Mouse (Mus musculus) embryonic stem cell, embryonic (primary cell): Measurements from ENCODE around the gene Bola1.

ENCODE experiments used
- CTCF ChIA-PET, 4 experiments: fragments of 300-600 bp in 2 of 4; fragments of 350-600 bp in 2 of 4; sonication (Branson Sonifier 250); formaldehyde crosslinking; loops; one replicate each; lab custom pipeline; 2022; ENCODE audit warnings: inconsistent platforms in 2 of 4; lab: Charles Lee
- POLR2A ChIA-PET, 4 experiments: fragments of 300-600 bp in 2 of 4; fragments of 350-600 bp in 2 of 4; sonication (Branson Sonifier 250); formaldehyde crosslinking; loops; one replicate each; lab custom pipeline; 2022; ENCODE audit warnings: antibody characterized with exemption in 4 of 4, inconsistent platforms in 1 of 4; lab: Charles Lee

Bola1 gene

GRCm38 (mm10) chr3:96219661-96220130 lies at the start of gene Bola1, which contains the start of gene Hist2h2ab:
TSS of gene Bola1 (minus strand) at chr3:96219709.
TSS of gene Hist2h2ab (plus strand) at chr3:96219865.
- CTCF ChIA-PET, result interaction anchor here (0.5 to 2.2 kb wide), 17 partner anchors 9 to 499 kb away, joined by 3 to 17 read pairs (median 5); partner anchors contain the start of genes Hist2h4 (in 2 of the 4) and Hist2h2bb (in 1 of the 4)
- POLR2A ChIA-PET, result interaction anchor here (0.5 to 15.1 kb wide), 132 partner anchors 8 to 1206 kb away, joined by 3 to 457 read pairs (median 6); partner anchors contain the start of genes Hist2h2bb (in 4 of the 4), Hist2h3b (in 4 of the 4), Hist2h4 (in 4 of the 4) and Hist2h2aa1 (in 3 of the 4)

DNA sequence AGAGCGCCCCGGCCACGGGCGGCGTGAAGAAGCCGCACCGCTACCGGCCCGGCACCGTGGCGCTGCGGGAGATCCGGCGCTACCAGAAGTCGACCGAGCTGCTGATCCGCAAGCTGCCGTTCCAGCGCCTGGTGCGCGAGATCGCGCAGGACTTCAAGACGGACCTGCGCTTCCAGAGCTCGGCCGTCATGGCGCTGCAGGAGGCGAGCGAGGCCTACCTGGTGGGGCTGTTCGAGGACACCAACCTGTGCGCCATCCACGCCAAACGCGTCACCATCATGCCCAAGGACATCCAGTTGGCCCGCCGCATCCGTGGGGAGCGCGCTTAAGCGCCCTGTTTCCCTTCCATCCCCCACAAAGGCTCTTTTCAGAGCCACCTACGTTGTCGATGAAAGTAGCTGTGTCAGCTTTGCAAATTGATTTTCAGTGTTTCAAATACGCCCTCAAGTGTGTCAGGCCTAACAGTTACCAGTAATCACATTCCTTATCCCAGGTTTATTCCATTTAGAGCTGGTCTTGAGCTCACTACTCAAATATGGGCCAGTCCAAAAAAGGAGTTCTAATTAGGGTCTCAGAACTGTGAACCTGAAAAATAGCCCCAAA lies 49.4 kb upstream of the Bola1 start:
- POLR2A ChIA-PET, result interaction anchor here (0.6 to 5.5 kb wide), 191 partner anchors 9 to 1253 kb away, joined by 3 to 196 read pairs (median 5); partner anchors contain the start of genes Bola1 (in 4 of the 4), Hist2h2ab (in 4 of the 4), Hist2h2ac (in 4 of the 4) and Hist2h2be (in 4 of the 4)
- CTCF ChIA-PET, result interaction anchor here (0.5 to 3.3 kb wide), 9 partner anchors 9 to 203 kb away, joined by 3 to 55 read pairs (median 6); partner anchors contain the start of genes Bola1 (in 1 of the 4) and Hist2h2ab (in 1 of the 4)

DNA sequence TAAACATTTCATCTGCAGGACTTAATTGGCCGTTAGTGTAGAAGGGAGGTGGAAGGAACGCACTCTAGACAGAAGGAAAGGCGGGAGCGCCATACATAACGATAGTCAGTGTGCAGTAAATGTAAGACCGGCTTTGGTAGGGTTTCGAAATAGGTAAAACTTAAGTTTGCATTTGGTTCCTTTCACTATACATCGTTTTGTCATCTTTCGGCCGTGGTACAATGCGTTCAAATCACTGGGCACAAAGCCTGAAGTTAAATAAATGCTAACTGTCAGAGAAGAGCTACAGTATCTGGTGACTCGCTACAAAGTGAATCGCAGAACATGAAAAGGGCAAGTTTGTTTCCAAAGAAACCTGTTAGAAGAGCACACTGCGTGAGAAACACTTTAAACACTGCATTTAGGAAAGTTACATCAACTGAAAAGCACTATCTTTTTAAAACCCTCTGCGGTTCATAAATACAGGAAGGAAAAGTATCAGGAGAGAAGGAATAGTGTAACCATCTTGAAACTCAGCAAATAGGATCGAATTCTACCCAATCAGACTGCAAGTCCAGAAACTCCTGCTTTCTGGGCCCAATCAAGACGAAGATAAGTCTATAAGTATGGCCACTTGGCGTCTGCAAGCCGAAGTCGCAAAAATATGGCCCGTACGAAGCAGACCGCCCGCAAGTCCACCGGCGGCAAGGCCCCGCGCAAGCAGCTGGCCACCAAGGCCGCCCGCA lies 48.7 kb upstream of the Bola1 start, which contains the start of gene Hist2h3b:
Gene Hist2h3b (plus strand): TSS at position 604 of the 725 bp plus-strand sequence.
- CTCF ChIA-PET, result interaction anchor here in 3 of 4 experiments (1.0 to 3.3 kb wide), 4 partner anchors 10 to 202 kb away, joined by 3 to 55 read pairs (median 12); no protein-coding TSS in a partner anchor
- POLR2A ChIA-PET, result interaction anchor here (0.5 to 5.5 kb wide), 76 partner anchors 9 to 333 kb away, joined by 3 to 196 read pairs (median 8); partner anchors contain the start of genes Bola1 (in 4 of the 4), Hist2h2ab (in 4 of the 4), Hist2h2aa1 (in 3 of the 4) and Hist2h2ac (in 3 of the 4)

DNA sequence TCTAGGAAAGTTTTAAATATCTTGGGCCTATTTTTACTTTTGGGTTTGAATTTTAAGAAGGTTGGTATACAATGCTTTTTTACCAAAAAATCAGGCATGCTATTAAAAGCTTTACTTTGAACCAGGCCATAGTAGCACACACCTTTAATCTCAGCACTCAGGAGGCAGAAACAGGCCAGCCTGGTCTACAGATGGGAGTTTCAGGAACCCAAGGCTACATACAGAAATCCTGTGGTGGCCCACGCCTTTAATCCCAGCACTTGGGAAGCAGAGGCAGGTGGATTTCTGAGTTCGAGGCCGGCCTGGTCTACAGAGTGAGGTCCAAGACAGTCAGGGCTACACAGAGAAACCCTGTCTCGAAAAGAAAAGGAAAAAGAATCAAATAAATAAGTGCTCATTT lies 48.0 kb upstream of the Bola1 start:
- POLR2A ChIA-PET, result interaction anchor here (0.5 to 5.5 kb wide), 27 partner anchors 9 to 309 kb away, joined by 3 to 196 read pairs (median 22); partner anchors contain the start of genes Bola1 (in 4 of the 4), Hist2h2ab (in 4 of the 4), Hist2h2ac (in 3 of the 4) and Hist2h2be (in 3 of the 4)
- CTCF ChIA-PET, result interaction anchor here in 3 of 4 experiments (1.0 to 3.3 kb wide), 4 partner anchors 10 to 201 kb away, joined by 3 to 55 read pairs (median 12); no protein-coding TSS in a partner anchor

DNA sequence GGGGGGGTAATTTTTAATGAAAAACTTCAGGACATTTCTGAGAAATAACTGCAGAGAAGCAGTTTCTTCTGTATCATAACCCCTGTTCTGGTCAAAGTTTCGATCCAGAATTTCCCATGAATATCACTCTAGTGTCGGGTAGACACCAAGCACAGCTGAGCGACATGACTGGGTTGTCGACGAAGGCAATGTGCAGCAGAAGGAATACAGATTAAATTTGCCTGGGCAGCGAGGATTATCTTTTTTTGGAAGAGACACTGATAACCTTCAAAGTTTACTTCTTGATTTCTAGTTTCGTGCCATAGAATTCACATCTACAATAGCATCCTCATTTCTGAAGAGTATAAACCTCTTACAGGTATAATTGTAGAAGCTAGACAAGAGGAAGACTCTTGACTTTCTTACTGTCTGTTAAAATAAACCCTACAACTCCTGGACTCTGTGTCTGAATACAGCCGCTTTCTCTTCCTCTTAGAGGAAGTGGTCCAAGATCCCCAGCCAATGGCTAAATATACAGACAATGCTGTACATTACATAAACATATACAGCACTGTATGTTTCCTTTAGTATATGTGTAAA lies 46.7 kb upstream of the Bola1 start:
- ChIA-PET POLR2A (interaction anchor here in 3 of 4 experiments (0.5 to 5.5 kb wide), 13 partner anchors 12 to 1481 kb away, joined by 3 to 151 read pairs (median 5); partner anchors contain the start of genes Hist2h2ac (in 1 of the 3) and Hist2h2be (in 1 of the 3)), CTCF (no interaction called here)

DNA sequence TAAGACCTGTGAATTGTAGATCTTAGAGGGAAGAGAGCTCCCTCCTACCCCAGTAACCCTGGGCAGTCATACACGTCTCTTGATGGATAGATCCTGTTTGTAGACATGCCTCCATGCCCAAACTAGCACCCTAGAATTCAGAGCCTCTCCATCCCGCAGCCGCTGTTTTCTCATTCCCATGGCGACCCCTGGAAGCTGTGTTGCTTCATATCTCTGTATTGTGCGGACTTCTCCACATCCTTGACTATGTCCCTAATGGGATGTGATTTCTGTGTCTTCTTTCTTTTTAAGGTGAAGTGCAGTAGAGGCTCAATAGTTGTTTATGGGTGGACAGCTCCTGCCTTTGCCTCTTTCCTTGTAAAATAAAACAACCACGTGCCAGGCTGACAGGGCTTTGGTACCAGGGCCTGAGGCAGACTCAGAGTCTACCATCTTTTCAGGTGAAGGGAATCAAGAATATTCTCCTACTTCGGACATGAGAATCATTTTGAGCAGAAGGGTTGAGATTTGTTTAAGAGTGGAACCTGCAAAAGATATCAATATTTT lies 45.0 kb upstream of the Bola1 start:
- ChIA-PET POLR2A (interaction anchor here (0.9 to 3.9 kb wide), 26 partner anchors 10 to 276 kb away, joined by 3 to 137 read pairs (median 30); partner anchors contain the start of genes Bola1 (in 4 of the 4), Hist2h2ab (in 4 of the 4), Hist2h2aa1 (in 3 of the 4) and Hist2h2ac (in 3 of the 4)), CTCF (interaction anchor here in 3 of 4 experiments (0.6 to 1.0 kb wide), 4 partner anchors 13 to 1673 kb away, joined by 3 read pairs; no protein-coding TSS in a partner anchor)

DNA sequence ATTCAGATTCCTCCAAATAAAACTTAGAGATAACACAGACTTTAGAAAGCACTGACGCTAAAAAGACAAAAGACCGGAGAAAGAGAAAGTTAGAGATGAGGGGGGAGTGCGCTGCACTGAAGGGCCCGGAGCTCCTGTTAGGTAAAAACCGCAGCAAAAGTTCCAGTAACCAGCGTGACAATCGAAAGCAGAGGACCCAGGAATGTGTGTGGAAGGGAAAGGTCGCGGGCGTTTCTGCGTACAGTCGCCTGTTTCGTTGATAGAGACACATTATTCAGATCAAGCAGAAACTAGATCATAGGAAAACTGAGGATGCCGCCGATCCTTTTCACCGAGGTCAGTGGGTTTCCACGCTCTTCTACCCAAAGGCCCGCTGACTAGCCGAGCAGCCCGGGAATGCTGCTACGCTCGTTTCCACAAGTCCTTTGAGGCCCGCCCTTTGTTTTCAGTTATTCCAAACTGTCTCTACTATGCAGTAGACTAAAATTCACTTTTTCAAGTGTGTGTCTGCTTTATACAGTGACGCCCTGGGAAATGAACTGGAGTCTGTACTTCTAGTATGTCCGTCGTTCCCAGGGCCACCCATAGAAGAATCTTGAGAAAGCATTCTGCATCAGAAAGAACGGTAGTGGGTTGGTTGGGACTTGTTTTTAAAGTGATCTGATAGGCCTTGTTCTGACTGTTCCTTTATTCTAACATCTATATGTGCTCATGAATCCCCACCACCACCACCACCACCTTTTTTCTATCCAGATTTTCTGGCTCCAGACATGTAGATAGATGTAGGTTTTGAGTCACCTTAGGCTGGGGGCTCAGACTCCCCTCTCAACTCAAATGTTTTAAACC lies 44.3 kb upstream of the Bola1 start:
- POLR2A ChIA-PET, result interaction anchor here (0.6 to 3.9 kb wide), 96 partner anchors 9 to 612 kb away, joined by 3 to 137 read pairs (median 4); partner anchors contain the start of genes Bola1 (in 4 of the 4), Hist2h2aa2 (in 4 of the 4), Hist2h2ab (in 4 of the 4) and Hist2h2ac (in 4 of the 4)

GRCm38 (mm10) chr3:96262979-96263550 lies 43.6 kb upstream of the Bola1 start, which contains the start of gene Hist2h4:
TSS of gene Hist2h4 (minus strand) at chr3:96263311.
- ChIA-PET CTCF (interaction anchor here (0.6 to 2.9 kb wide), 14 partner anchors 15 to 240 kb away, joined by 3 to 28 read pairs (median 4); partner anchors contain the start of genes Bola1 (in 2 of the 4) and Hist2h2ab (in 2 of the 4)), POLR2A (interaction anchor here (0.6 to 3.9 kb wide), 112 partner anchors 9 to 1177 kb away, joined by 3 to 137 read pairs (median 4); partner anchors contain the start of genes Bola1 (in 4 of the 4), Hist2h2aa2 (in 4 of the 4), Hist2h2ab (in 4 of the 4) and Hist2h2ac (in 4 of the 4))

More for the DNA sequence above, 44.3 kb upstream of the Bola1 start:
- CTCF ChIA-PET, result interaction anchor here (0.6 to 2.9 kb wide), 15 partner anchors 14 to 1672 kb away, joined by 3 to 28 read pairs (median 3); partner anchors contain the start of genes Bola1 (in 2 of the 4) and Hist2h2ab (in 2 of the 4)

DNA sequence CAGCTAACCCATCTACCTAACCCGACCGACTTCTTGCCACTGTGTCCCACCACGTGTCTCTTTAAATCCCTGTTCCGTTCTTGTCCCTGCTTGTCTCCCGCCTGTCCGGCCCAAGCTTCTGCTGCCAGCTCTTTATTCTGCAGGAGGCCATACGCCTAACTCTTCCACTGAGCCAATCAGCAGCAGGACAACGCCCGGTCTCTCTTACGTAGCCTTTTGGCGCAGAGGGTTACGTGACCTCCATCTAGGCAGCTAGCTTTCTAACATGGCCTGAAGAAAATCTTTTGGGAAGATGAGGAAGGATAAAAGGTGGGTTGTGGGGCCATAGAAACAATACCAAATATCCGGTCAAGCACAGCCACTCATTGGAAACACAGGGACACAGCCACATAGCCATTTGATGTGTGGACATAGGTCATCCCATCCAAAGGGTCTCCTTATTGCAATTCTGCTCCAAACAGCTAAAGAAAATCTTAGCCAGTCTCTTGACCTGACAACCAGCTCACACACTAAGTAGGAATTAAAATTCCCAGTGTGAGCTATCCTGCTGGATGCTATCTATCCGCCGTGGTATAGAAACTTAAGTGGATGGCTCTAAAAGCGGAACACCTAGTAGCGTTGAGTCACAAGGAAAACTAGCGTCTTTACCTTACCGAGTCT lies 42.8 kb upstream of the Bola1 start:
- POLR2A ChIA-PET, result interaction anchor here (0.5 to 3.9 kb wide), 153 partner anchors 8 to 1176 kb away, joined by 3 to 137 read pairs (median 4); partner anchors contain the start of genes Bola1 (in 4 of the 4), Hist2h2aa2 (in 4 of the 4), Hist2h2ab (in 4 of the 4) and Hist2h2ac (in 4 of the 4)
- CTCF ChIA-PET, result interaction anchor here (0.5 to 2.9 kb wide), 20 partner anchors 13 to 297 kb away, joined by 3 to 28 read pairs (median 4); partner anchors contain the start of genes Bola1 (in 1 of the 4) and Hist2h2ab (in 1 of the 4)

DNA sequence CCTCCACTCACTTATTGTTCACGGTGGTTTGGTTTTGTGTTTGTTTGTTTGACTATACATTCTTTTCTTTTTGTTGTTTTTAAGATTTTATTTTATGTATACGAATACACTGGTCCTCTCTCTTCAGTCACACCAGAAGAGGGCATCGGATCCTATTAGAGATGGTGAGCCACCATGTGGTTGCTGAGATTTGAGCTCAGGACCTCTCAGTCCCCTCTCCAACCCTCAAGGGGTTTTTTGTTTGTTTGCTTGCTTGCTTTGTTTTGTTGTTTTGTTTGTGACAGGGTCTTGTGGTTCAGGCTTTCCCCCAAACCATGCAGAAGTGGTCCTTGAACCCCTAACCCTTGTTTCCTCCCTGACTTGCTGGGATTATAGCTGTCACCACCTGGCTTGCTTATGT lies 42.1 kb upstream of the Bola1 start:
- ChIA-PET CTCF (interaction anchor here (0.5 to 2.9 kb wide), 12 partner anchors 13 to 296 kb away, joined by 3 to 28 read pairs (median 5); no protein-coding TSS in a partner anchor), POLR2A (interaction anchor here (0.5 to 3.9 kb wide), 116 partner anchors 7 to 1045 kb away, joined by 3 to 137 read pairs (median 5); partner anchors contain the start of genes Bola1 (in 4 of the 4), Hist2h2aa2 (in 4 of the 4), Hist2h2ab (in 4 of the 4) and Hist2h2ac (in 4 of the 4))

DNA sequence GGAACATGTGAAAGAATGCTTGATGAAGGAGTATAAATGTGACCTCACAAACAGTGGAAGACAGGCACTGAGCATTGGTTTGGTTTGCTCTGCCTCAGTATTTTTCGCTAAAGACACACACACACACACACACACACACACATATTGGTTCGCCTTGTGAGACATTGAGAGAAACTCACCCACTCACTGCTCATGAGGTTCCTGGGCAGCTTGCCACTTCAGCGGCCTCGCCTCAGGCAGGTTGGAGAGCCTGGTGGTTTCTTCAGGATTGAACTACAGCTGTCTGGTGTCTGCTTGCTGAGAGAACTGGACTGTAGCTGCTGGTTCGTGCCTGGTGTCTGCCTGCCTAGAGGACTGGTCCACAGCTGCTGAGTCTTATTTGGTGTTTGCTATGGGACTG lies 40.7 kb upstream of the Bola1 start:
- CTCF ChIA-PET, result no interaction called here
- POLR2A ChIA-PET, result interaction anchor here in 3 of 4 experiments (0.6 to 12.7 kb wide), 18 partner anchors 8 to 169 kb away, joined by 3 to 151 read pairs (median 6); partner anchors contain the start of genes Bola1 (in 2 of the 3), Hist2h2ab (in 2 of the 3), Hist2h2ac (in 2 of the 3) and Hist2h2bb (in 2 of the 3)

- POLR2A ChIA-PET, result interaction anchor here in 3 of 4 experiments (0.7 to 12.7 kb wide), 15 partner anchors 8 to 691 kb away, joined by 3 to 151 read pairs (median 6); partner anchors contain the start of genes Hist2h2ac (in 2 of the 3), Hist2h2bb (in 2 of the 3), Hist2h2be (in 2 of the 3) and Hist2h3b (in 2 of the 3)
- CTCF ChIA-PET, result no interaction called here
Measured at GRCm38 (mm10) chr3:96257190-96257589, 37.7 kb upstream of the Bola1 start.

DNA sequence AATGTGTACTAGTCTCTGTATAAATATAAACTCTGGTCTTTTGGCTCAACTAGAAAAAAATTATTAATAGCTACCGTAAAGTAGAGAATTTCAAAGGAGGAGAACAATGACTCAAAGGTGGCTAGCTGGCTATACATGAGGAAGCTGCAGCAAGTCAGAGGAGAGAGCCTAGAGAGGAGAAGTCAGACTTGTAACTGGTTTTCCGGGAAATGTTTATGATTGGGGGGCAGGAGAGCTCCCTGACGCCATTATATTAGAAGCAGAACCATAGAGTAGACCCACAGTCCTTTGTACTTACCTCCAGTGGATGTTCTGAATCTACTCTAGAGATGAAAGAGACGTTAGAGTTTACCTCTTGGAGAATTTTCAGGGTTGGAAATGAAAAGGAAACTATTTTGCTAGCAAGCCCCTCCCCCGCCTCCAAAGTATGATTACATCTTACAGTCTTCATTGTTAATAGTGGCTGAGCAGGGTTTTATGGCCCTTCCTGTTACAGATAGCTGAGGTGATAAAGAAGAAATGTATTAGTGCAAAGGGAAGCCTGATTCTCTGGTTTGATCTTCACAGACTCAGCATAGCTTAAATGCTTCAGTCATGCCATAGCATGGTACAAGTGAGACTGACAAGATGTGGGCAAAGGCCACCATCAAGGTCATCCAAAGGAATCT lies 36.6 kb upstream of the Bola1 start:
- POLR2A ChIA-PET, result interaction anchor here (0.7 to 12.7 kb wide), 22 partner anchors 7 to 241 kb away, joined by 3 to 151 read pairs (median 10); partner anchors contain the start of genes Hist2h2bb (in 4 of the 4), Hist2h3b (in 3 of the 4), Bola1 (in 2 of the 4) and Hist2h2aa1 (in 2 of the 4)
- CTCF ChIA-PET, result interaction anchor here in 2 of 4 experiments (0.7 to 1.1 kb wide), 2 partner anchors 22 to 186 kb away, joined by 3 read pairs; no protein-coding TSS in a partner anchor
